Mouse (Mus musculus) heart, embryonic 11.5 days (tissue): Measurements from ENCODE around the gene Gm21905. TPM values are rescaled to one million over a fixed set of nuclear protein-coding genes. Genes with fewer than 3 reads are reported as not detected.

ENCODE experiments used
- ATAC-seq: fragments of 200-750 bp; cut with Nextera tagmentation; replicated peaks from 2 replicates; pipeline ENCODE4 v1.8.0; 2017; ENCODE audit warnings: moderate library complexity; ENCODE audit not compliant: insufficient number of reproducible peaks, low FRiP score, low TSS enrichment
- H3K27ac ChIP-seq: fragments of 300-500 bp; sonication (generic); 2 replicates; pipeline ENCODE4 v1.5.1; 2014; ENCODE audit warnings: mild to moderate bottlenecking, low read depth, low read length
- H3K27me3 ChIP-seq: fragments of 300-500 bp; sonication (generic); 2 replicates; pipeline ENCODE4 v1.6.1; 2014; ENCODE audit warnings: mild to moderate bottlenecking, low read length, mixed read lengths; ENCODE audit not compliant: control insufficient read depth, insufficient read depth
- H3K36me3 ChIP-seq: fragments of 300-500 bp; sonication (generic); 2 replicates; pipeline ENCODE4 v1.6.1; 2014; ENCODE audit warnings: mild to moderate bottlenecking, low read length, moderate library complexity, mixed read lengths; ENCODE audit not compliant: control insufficient read depth, insufficient read depth
- H3K4me1 ChIP-seq: fragments of 300-500 bp; sonication (generic); 2 replicates; pipeline ENCODE4 v1.6.1; 2014; ENCODE audit warnings: low read length; ENCODE audit not compliant: control insufficient read depth, insufficient read depth
- H3K4me2 ChIP-seq: fragments of 300-500 bp; sonication (generic); 2 replicates; pipeline ENCODE4 v1.6.1; 2014; ENCODE audit warnings: mild to moderate bottlenecking, moderate library complexity
- H3K4me3 ChIP-seq: fragments of 300-500 bp; sonication (generic); 2 replicates; pipeline ENCODE4 v1.5.1; 2014; ENCODE audit warnings: low read depth, low read length
- H3K9ac ChIP-seq: fragments of 300-500 bp; sonication (generic); 2 replicates; pipeline ENCODE4 v1.6.1; 2014; ENCODE audit warnings: mild to moderate bottlenecking, low read depth, low read length, moderate library complexity
- H3K9me3 ChIP-seq: fragments of 300-500 bp; sonication (generic); replicated peaks from 2 replicates; pipeline ENCODE4 v1.6.1; 2016; ENCODE audit warnings: low read length; ENCODE audit not compliant: control insufficient read depth
- WGBS: fragments of 180-500 bp; shearing (Covaris S2); extraction: QIAGEN DNeasy Blood & Tissue Kit; methylation state at CpG from one replicate; pipeline ENCODE4 v1.1.7; 2014; ENCODE audit not compliant: insufficient replicate concordance; 5-methylcytosine and 5-hydroxymethylcytosine counted together
- polyA plus RNA-seq: library from polyadenylated mRNA; unstranded; fragments of >200 nt; fragmentation: Nextera tagmentation; extraction: Ambion mirVana; gene quantifications from 2 replicates; pipeline ENCODE4 v1.2.1, GENCODE M21; 2014

The Gm21905 gene
- polyA plus RNA-seq, 1 experiment from 2014 or later, result not detected

DNA sequence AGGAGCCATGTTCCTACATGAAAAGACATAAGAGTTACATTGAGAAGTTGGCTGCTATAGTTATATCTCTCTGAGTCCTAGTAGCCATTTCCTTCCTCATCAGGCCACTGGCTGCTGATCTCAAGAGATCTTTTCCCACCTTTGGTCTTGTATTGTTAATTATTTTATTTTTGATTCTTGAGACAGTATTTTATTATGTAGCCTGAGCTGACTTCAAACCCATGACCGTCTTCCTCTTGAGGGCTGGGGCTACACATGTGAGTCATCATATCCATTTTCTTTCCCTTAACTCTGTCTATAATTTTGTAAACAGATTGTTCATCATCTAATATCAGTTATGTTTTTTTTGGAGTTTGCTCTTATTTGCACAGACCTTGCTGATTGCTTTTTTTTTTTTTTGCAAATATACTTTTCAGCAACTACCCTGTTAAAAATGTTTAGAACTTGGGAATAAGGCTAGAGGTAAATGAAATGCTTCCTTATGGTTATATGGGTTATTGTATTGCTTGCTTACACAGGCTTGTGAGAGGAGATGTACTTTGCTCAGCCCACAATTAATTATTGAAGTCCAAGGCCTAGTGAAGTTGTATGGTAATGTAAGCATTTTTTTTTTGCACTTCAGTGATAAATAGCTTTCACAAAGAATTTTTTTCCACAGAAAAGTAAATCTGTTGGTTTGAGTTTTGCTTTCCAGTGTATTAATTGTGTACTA, 2.0 kb downstream of the Gm21905 start:
- no peak overlapping the region for H3K4me2 ChIP-seq
- H3K4me1 ChIP-seq, result no peaks in the 10 kb centered on the region
- H3K27me3 ChIP-seq, result no peaks in the 10 kb centered on the region
- H3K9me3 ChIP-seq, result no peaks in the 10 kb centered on the region
- no peak overlapping the region for H3K27ac ChIP-seq
- H3K9ac ChIP-seq, result no peak overlapping the region
- WGBS, result 86% methylated on average over 1 of the region's 1 CpGs
- no peak for ATAC-seq
- no peaks in the 10 kb centered on the region for H3K36me3 ChIP-seq
- no peak overlapping the region for H3K4me3 ChIP-seq

DNA sequence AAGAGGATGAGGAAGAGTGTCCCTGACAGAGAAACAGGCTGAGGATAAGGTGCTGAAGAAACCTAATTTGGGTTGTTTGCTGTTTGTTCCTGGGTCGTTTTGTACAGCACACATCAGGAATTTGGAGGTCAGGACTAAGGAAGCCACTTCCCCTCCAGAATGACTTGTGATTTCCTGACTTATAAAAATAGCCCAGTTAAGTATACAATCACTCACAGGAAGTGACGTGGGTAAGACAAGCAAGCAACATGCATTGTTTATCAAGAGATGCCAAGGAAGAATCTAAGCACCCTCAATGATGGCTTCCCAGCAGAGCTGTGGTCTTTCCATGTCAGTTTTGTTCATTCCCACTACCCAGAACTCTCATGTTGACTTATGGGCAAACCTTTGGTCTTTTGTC, 3.0 kb downstream of the Gm21905 start:
- ATAC-seq, result no peak
- no peak overlapping the region for H3K4me3 ChIP-seq
- no peaks in the 10 kb centered on the region for H3K27me3 ChIP-seq
- H3K27ac ChIP-seq, result no peak overlapping the region
- no peak overlapping the region for H3K4me2 ChIP-seq
- no peak overlapping the region for H3K9ac ChIP-seq
- 46% methylated on average over 2 of the region's 2 CpGs for WGBS
- H3K36me3 ChIP-seq, result no peaks in the 10 kb centered on the region
- no peaks in the 10 kb centered on the region for H3K9me3 ChIP-seq
- no peaks in the 10 kb centered on the region for H3K4me1 ChIP-seq

DNA sequence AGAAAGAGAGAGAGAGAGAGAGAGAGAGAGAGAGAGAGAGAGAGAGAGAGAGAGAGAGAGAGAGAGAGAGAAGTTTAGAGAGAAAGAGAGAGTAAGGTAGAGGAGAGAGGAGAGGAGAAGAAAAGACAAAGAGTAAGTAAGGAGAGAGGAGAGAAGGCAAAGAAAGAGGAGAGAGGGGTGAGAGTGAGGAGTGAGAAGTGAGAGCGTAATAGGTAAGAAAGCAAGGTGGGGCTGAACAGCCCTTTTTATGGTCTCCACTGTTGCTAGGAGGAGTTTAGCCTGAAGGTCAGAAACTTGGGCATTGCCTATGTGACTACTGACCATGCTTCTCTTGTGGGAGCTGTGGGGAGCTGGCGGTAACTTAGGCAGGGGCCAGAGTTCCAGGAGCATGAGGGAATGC, 4.9 kb downstream of the Gm21905 start, which contains the start of gene Gm5108:
Gene Gm5108, plus strand, starts transcription at position 301 of the 400 bp plus-strand sequence.
- Histone ChIP-seq H3K27ac (no peak within 1 kb of the TSS), H3K27me3 (no peaks in the 10 kb centered on the region), H3K9ac (no peak within 1 kb of the TSS), H3K36me3 (no peaks in the 10 kb centered on the region), H3K4me1 (no peaks in the 10 kb centered on the region), H3K4me2 (no peak within 1 kb of the TSS), H3K4me3 (no peak within 1 kb of the TSS), H3K9me3 (no peaks in the 10 kb centered on the region)
- ATAC-seq, result no peak
- WGBS, result 83% methylated on average over 2 of the region's 2 CpGs

DNA sequence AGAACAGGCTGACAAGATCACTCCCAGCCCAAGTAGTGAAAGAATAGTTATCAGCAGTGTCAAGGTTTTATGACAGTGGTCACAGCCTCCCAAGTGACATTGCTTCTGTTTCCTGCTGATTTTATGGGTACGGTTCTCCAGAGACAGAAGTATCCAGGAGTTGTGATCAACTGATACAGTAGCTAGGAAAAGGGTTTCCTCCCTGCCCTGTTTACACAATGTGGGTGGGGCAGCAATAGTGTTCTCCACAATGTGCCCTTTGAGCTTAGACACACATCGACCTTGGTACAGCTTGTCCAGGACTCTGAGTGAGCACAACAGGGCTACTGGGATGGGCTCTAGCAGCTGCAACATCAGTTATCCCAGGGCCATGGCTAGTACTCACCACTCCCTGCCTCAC, 14.6 kb downstream of the Gm21905 start:
- no peak overlapping the region for H3K27ac ChIP-seq
- ATAC-seq, result no peak
- 38% methylated on average over 2 of the region's 2 CpGs for WGBS
- H3K9ac ChIP-seq, result no peak overlapping the region
- H3K4me2 ChIP-seq, result no peak overlapping the region
- no peaks in the 10 kb centered on the region for H3K4me1 ChIP-seq
- H3K36me3 ChIP-seq, result no peaks in the 10 kb centered on the region
- H3K9me3 ChIP-seq, result no peaks in the 10 kb centered on the region
- no peak overlapping the region for H3K4me3 ChIP-seq
- H3K27me3 ChIP-seq, result no peaks in the 10 kb centered on the region

DNA sequence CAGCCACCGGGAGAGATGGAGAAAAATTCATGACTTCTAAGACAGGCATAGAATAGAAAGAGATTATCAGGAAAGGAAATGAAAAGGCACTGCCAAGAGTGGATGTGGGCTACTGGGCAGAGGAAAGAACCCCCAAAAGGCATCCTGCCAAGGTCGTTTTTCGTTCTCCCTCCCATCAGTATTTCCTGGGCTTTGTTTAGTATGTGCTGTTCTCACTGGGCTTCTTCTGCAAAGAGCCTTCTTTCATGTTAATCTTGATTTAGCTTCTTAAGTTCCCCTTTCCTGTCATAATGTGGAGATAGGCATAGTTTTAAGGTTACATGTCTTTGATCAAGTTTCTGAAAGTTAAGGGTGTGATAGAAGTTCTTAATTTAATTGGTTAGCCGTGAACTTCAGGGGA, 15.6 kb downstream of the Gm21905 start:
- no peak overlapping the region for H3K4me2 ChIP-seq
- H3K9me3 ChIP-seq, result no peaks in the 10 kb centered on the region
- no peak overlapping the region for H3K27ac ChIP-seq
- no peak overlapping the region for H3K4me3 ChIP-seq
- no peak overlapping the region for H3K9ac ChIP-seq
- no peaks in the 10 kb centered on the region for H3K27me3 ChIP-seq
- no peak for ATAC-seq
- no peaks in the 10 kb centered on the region for H3K36me3 ChIP-seq
- H3K4me1 ChIP-seq, result no peaks in the 10 kb centered on the region
- WGBS, result 39% methylated on average over 4 of the region's 4 CpGs

DNA sequence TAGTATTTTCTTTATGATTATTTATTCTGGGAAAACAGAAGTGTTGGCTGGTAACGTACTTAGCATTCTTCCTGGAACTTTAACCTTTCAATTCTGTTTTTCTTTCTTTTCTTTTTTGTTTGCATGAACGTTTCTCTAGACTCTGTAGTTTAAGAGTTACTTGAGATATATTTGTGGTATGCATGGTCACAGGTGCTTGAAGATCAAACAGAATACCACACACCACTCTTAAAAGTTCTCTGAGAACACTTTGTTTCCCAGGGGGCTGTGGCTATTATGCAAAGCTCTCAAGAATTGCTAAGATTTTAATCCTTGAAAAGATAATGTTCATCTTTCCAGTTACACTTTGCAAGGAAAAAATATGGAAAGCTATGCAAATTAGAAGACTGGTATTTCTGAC, 41.7 kb downstream of the Gm21905 start:
- Histone ChIP-seq H3K27ac (no peak overlapping the region), H3K9me3 (no peaks in the 10 kb centered on the region), H3K27me3 (no peaks in the 10 kb centered on the region), H3K9ac (no peak overlapping the region), H3K36me3 (no peaks in the 10 kb centered on the region), H3K4me1 (no peaks in the 10 kb centered on the region), H3K4me3 (no peak overlapping the region), H3K4me2 (no peak overlapping the region)
- WGBS, result 67% methylated on average over 2 of the region's 2 CpGs
- ATAC-seq, result no peak

DNA sequence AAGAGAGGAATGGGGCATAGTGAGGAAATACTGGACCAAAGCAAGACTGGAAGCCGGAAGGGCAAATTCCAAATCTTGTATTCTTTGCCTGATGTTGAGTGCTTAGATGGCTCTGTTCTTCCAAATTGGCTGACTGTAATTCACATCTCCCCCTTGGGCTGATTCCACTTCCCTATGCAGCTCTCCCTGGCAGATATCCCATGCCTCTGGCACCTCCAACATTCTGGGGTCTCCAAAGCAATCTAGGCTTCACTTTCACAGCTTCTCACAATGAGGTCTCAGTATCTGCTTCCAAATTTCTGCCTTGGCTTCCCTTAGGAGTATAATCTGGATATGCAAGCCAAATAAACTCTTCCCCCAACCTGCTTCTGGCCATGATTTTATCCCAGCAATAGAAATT, 47.3 kb downstream of the Gm21905 start:
- no peak for ATAC-seq
- no peaks in the 10 kb centered on the region for H3K27me3 ChIP-seq
- H3K4me2 ChIP-seq, result no peak overlapping the region
- 79% methylated on average over 1 of the region's 1 CpGs for WGBS
- no peaks in the 10 kb centered on the region for H3K36me3 ChIP-seq
- no peak overlapping the region for H3K27ac ChIP-seq
- no peak overlapping the region for H3K4me3 ChIP-seq
- H3K9me3 ChIP-seq, result no peaks in the 10 kb centered on the region
- no peaks in the 10 kb centered on the region for H3K4me1 ChIP-seq
- no peak overlapping the region for H3K9ac ChIP-seq

DNA sequence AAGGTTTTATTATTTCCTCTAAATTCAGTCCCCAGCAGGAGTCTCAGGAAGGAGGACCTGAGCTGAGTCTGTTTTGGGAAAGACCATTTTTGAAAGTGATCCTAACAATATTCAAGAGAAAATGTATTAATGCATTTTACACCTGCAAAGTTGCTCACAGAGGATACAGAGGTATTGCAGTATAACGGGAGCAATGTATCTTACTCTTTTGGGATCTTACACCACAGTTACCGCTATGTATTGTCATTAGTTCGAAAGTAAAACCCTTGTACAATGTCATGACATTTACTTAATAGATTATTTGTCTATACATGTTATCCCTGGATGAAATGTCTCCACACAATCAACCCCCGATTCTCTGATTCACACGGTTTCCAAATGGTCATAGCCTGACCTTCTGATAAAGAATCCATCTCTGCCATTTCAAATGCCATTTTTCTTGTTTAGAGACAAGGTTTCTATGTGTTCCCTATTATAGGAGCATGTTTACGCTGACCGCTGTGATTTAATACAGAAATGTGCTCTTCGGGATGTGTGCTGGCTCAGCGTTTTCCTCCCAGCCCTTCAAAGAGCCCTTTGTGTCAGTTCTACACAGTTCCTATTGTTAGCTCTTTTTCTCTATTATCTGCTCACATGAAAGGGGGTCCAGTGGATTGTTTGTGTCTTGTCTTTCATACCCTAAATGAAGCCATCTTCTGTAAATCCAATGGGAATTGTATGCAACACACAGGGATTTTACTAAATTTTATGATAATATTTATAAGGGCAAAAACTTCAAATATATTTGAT, 61.6 kb downstream of the Gm21905 start:
- Histone ChIP-seq H3K4me2 (no peak overlapping the region), H3K4me3 (no peak overlapping the region), H3K36me3 (no peaks in the 10 kb centered on the region), H3K27ac (no peak overlapping the region), H3K9me3 (no peaks in the 10 kb centered on the region), H3K9ac (no peak overlapping the region), H3K27me3 (no peaks in the 10 kb centered on the region), H3K4me1 (no peaks in the 10 kb centered on the region)
- no peak for ATAC-seq
- 81% methylated on average over 9 of the region's 9 CpGs for WGBS
